Mouse (Mus musculus) liver, adult 2 months (tissue): Measurements from ENCODE around the gene Rgma. TPM values are rescaled to one million over a fixed set of nuclear protein-coding genes. Genes with fewer than 3 reads are reported as not detected.

Experiments
- DNase-seq: peaks from one replicate; pipeline ENCODE4 v3.0.0-alpha.2; 2011; ENCODE audit warnings: low read depth, low spot score; ENCODE audit errors: extremely low read depth
- H3K27ac ChIP-seq: fragments of 200-500 bp; replicated peaks from 2 replicates; pipeline ENCODE4 v1.5.1; 2012; ENCODE audit warnings: low read depth, mild to moderate bottlenecking, control low read depth, inconsistent platforms, low read length; ENCODE audit not compliant: insufficient read depth
- H3K27me3 ChIP-seq: fragments of 200-500 bp; 2 replicates; pipeline ENCODE4 v1.6.1; 2012; ENCODE audit warnings: mild to moderate bottlenecking, moderate library complexity, low read length, inconsistent platforms; ENCODE audit not compliant: control insufficient read depth, insufficient read depth
- H3K36me3 ChIP-seq: fragments of 200-500 bp; 2 replicates; pipeline ENCODE4 v1.6.1; 2012; ENCODE audit warnings: low read length, inconsistent platforms; ENCODE audit not compliant: control insufficient read depth, insufficient read depth
- H3K4me1 ChIP-seq: fragments of 200-500 bp; 2 replicates; pipeline ENCODE4 v1.6.1; 2011; ENCODE audit warnings: low read length; ENCODE audit not compliant: control insufficient read depth, insufficient read depth
- H3K4me3 ChIP-seq: fragments of 200-500 bp; 2 replicates; pipeline ENCODE4 v1.5.1; 2011; ENCODE audit warnings: low read depth, mild to moderate bottlenecking, control low read depth, low read length, moderate library complexity; ENCODE audit not compliant: insufficient read depth
- H3K79me2 ChIP-seq: fragments of 200-500 bp; 2 replicates; pipeline ENCODE4 v1.6.1; 2012; ENCODE audit warnings: inconsistent platforms, mild to moderate bottlenecking, low read length, moderate library complexity; ENCODE audit not compliant: control insufficient read depth, insufficient read depth
- H3K9ac ChIP-seq: fragments of 200-500 bp; 2 replicates; pipeline ENCODE4 v1.6.1; 2012; ENCODE audit warnings: low read depth, mild to moderate bottlenecking, control low read depth, inconsistent platforms, low read length
- CTCF ChIP-seq: fragments of 200-500 bp; IDR thresholded peaks from 2 replicates; pipeline ENCODE4 v1.5.1; 2011; ENCODE audit warnings: low read depth, low read length, control low read depth
- POLR2A ChIP-seq: fragments of 200-500 bp; IDR thresholded peaks from 2 replicates; pipeline ENCODE4 v1.6.1; 2011; ENCODE audit warnings: low read length, control low read depth; ENCODE audit not compliant: insufficient read depth; ENCODE audit errors: extremely low read depth
- WGBS: fragments of 180-500 bp; shearing (Covaris S2); methylation state at CpG from one replicate; pipeline ENCODE4 v1.1.7; 2018; 5-methylcytosine and 5-hydroxymethylcytosine counted together
- polyA plus RNA-seq: library from polyadenylated mRNA; depleted of rRNA; stranded (reverse); fragments of >200 nt; gene quantifications from 2 replicates; pipeline ENCODE4 v1.2.3, GENCODE M21; 2012
- total RNA-seq: library from RNA; depleted of rRNA; stranded (reverse); fragments of >200 nt; gene quantifications from 2 replicates; pipeline ENCODE4 v1.2.3, GENCODE M21; 2014

The Rgma gene
- total and polyA plus RNA-seq, 2 experiments, result 0.18 to 0.28 TPM

- Histone ChIP-seq H3K36me3 (no peaks in the 10 kb centered on the region), H3K4me3 (no peak overlapping the region), H3K79me2 (no peaks in the 10 kb centered on the region), H3K27me3 (peaks cover 15% of the 10 kb centered on the region; the same call in 1 of the 2 replicates), H3K27ac (no peak overlapping the region), H3K4me1 (0 out of 2 replicates have a peak, but pooled peaks cover 2% of the 10 kb centered on the region), H3K9ac (no peak overlapping the region)
- 75% methylated on average over 2 of the region's 2 CpGs for WGBS
- DNase-seq, result no peak
- TF ChIP-seq POLR2A, result no peak
- no peak for TF ChIP-seq CTCF
These were observed 13.6 kb downstream of the Rgma start for GRCm38 (mm10) chr7:73388866-73389265.

GRCm38 (mm10) chr7:73389419-73389818 is 14.1 kb downstream of the Rgma start:
- TF ChIP-seq CTCF (no peak), POLR2A (no peak)
- Histone ChIP-seq H3K79me2 (no peaks in the 10 kb centered on the region), H3K4me1 (0 out of 2 replicates have a peak, but pooled peaks cover 2% of the 10 kb centered on the region), H3K9ac (no peak overlapping the region), H3K27ac (no peak overlapping the region), H3K36me3 (no peaks in the 10 kb centered on the region), H3K4me3 (no peak overlapping the region), H3K27me3 (peaks cover 15% of the 10 kb centered on the region; the same call in 1 of the 2 replicates)
- WGBS, result 29% methylated on average over 9 of the region's 9 CpGs
- no peak for DNase-seq

- no peaks in the 10 kb centered on the region for H3K36me3 ChIP-seq
- no peak overlapping the region for H3K27ac ChIP-seq
- TF ChIP-seq CTCF, result no peak
- TF ChIP-seq POLR2A, result no peak
- peaks cover 15% of the 10 kb centered on the region; the same call in 1 of the 2 replicates for H3K27me3 ChIP-seq
- no peak for DNase-seq
- H3K4me1 ChIP-seq, result 0 out of 2 replicates have a peak, but pooled peaks cover 2% of the 10 kb centered on the region
- no peaks in the 10 kb centered on the region for H3K79me2 ChIP-seq
- no peak overlapping the region for H3K9ac ChIP-seq
- no peak overlapping the region for H3K4me3 ChIP-seq
- WGBS, result 5% methylated on average over 15 of the region's 15 CpGs
These were observed 14.6 kb downstream of the Rgma start for GRCm38 (mm10) chr7:73389871-73390294.

- no peaks in the 10 kb centered on the region for H3K79me2 ChIP-seq
- 0 out of 2 replicates have a peak, but pooled peaks cover 2% of the 10 kb centered on the region for H3K4me1 ChIP-seq
- no peak overlapping the region for H3K4me3 ChIP-seq
- no peak overlapping the region for H3K27ac ChIP-seq
- H3K27me3 ChIP-seq, result peaks cover 15% of the 10 kb centered on the region; the same call in 1 of the 2 replicates
- no peak for TF ChIP-seq POLR2A
- TF ChIP-seq CTCF, result no peak
- no peak for DNase-seq
- WGBS, result 15% methylated on average over 18 of the region's 18 CpGs
- H3K9ac ChIP-seq, result no peak overlapping the region
- H3K36me3 ChIP-seq, result no peaks in the 10 kb centered on the region
These were observed 15.2 kb downstream of the Rgma start for GRCm38 (mm10) chr7:73390426-73391001.

GRCm38 (mm10) chr7:73391002-73391517 is 15.8 kb downstream of the Rgma start:
- Histone ChIP-seq H3K27me3 (peaks cover 15% of the 10 kb centered on the region; the same call in 1 of the 2 replicates), H3K36me3 (no peaks in the 10 kb centered on the region), H3K4me3 (peak overlapping the region; percentile 62), H3K9ac (peak overlapping the region; percentile 49), H3K27ac (no peak overlapping the region), H3K79me2 (no peaks in the 10 kb centered on the region), H3K4me1 (0 out of 2 replicates have a peak, but pooled peaks cover 2% of the 10 kb centered on the region)
- DNase-seq, result peak; percentile 17
- TF ChIP-seq POLR2A, result no peak
- no peak for TF ChIP-seq CTCF
- WGBS, result under 1% methylated on average over 37 of the region's 42 CpGs
